ENCODE assay signal across 9 mouse cellular contexts in genomic region chr19:36883119-36883518, GRCm38 (mm10). TPM values are rescaled to one million over a fixed set of nuclear protein-coding genes. Genes with fewer than 3 reads are reported as not detected.
DNase-seq lines count a peak whose midpoint lies in the region; ATAC-seq and TF ChIP-seq lines count a peak whose summit lies in the region.
"Had no signal": no experiment of that assay in that cellular context is flagged by ENCODE, and none has a peak within 500 bp of the region (broad histone marks: within the 10 kb centered on the region; RNA-seq: fewer than 3 reads in every experiment).

No protein-coding gene starts in this region.

- ATAC-seq in heart, postnatal 0 days (ENCODE audit: insufficient read depth, low read depth), result no peak
- no peak for ATAC-seq in neural tube, embryonic 11.5 days (ENCODE audit: insufficient read depth, low FRiP score, low TSS enrichment)
- ATAC-seq in neural tube, embryonic 15.5 days (ENCODE audit: low FRiP score), result no peak
- no peak for ATAC-seq in megakaryocyte, adult 5-6 weeks (ENCODE audit: poor library complexity, severe bottlenecking)

- H3K27me3 ChIP-seq in heart, postnatal 0 days (ENCODE audit: control insufficient read depth, insufficient read depth, low read length), result no peaks in the 10 kb centered on the region
- H3K27me3 ChIP-seq in neural tube, embryonic 11.5 days (ENCODE audit: control insufficient read depth, insufficient read depth, low read length), result no peaks in the 10 kb centered on the region
- no peaks in the 10 kb centered on the region for H3K27me3 ChIP-seq in neural tube, embryonic 15.5 days (replicated peaks)
- H3K27me3 ChIP-seq: embryonic facial prominence, embryonic 12.5 days had no signal

- WGBS in heart, postnatal 0 days, result 87% methylated on average over 6 of the region's 6 CpGs
- 82% methylated on average over 6 of the region's 6 CpGs for WGBS in neural tube, embryonic 11.5 days
- WGBS in neural tube, embryonic 15.5 days, result 79% methylated on average over 6 of the region's 6 CpGs

- no peak overlapping the region for H3K9ac ChIP-seq in heart, postnatal 0 days (replicated peaks; ENCODE audit: low read depth, low read length)
- H3K9ac ChIP-seq in neural tube, embryonic 11.5 days (ENCODE audit: low read length), result no peak overlapping the region
- H3K9ac ChIP-seq in neural tube, embryonic 15.5 days (replicated peaks), result no peak overlapping the region
- H3K9ac ChIP-seq: embryonic facial prominence, embryonic 12.5 days had no signal

- H3K9me3 ChIP-seq in heart, postnatal 0 days (replicated peaks; ENCODE audit: control insufficient read depth, low read length), result no peaks in the 10 kb centered on the region
- no peaks in the 10 kb centered on the region for H3K9me3 ChIP-seq in neural tube, embryonic 11.5 days (ENCODE audit: control insufficient read depth, low read length)
- no peaks in the 10 kb centered on the region for H3K9me3 ChIP-seq in neural tube, embryonic 15.5 days (replicated peaks)
- H3K9me3 ChIP-seq: embryonic facial prominence, embryonic 12.5 days had no signal

- no peak overlapping the region for H3K4me2 ChIP-seq in heart, postnatal 0 days (ENCODE audit: low read depth, low read length)
- no peak overlapping the region for H3K4me2 ChIP-seq in neural tube, embryonic 11.5 days (ENCODE audit: low read depth)
- no peak overlapping the region for H3K4me2 ChIP-seq in neural tube, embryonic 15.5 days
- H3K4me2 ChIP-seq: embryonic facial prominence, embryonic 12.5 days had no signal

- H3K27ac ChIP-seq in heart, postnatal 0 days (ENCODE audit: low read depth), result no peak overlapping the region
- H3K27ac ChIP-seq in neural tube, embryonic 11.5 days (ENCODE audit: low read depth, low read length), result no peak overlapping the region
- no peak overlapping the region for H3K27ac ChIP-seq in neural tube, embryonic 15.5 days (replicated peaks)
- H3K27ac ChIP-seq: embryonic facial prominence, embryonic 12.5 days had no signal

- peak; percentile 12; the same call in 1 of the 2 replicates for TF ChIP-seq CTCF in heart, postnatal 0 days (IDR thresholded peaks at IDR 0.05; ENCODE audit: low read depth)

- peaks cover 6% of the 10 kb centered on the region; the same call in 1 of the 2 replicates for H3K4me1 ChIP-seq in heart, postnatal 0 days (ENCODE audit: control insufficient read depth, insufficient read depth)
- H3K4me1 ChIP-seq in neural tube, embryonic 11.5 days (ENCODE audit: control insufficient read depth, insufficient read depth, low read length), result no peaks in the 10 kb centered on the region
- no peaks in the 10 kb centered on the region for H3K4me1 ChIP-seq in neural tube, embryonic 15.5 days
- H3K4me1 ChIP-seq: embryonic facial prominence, embryonic 12.5 days had no signal

- TF ChIP-seq EP300 in heart, postnatal 0 days (IDR thresholded peaks at IDR 0.05; ENCODE audit: low read depth), result no peak

- no peak overlapping the region for H3K4me3 ChIP-seq in heart, postnatal 0 days (ENCODE audit: low read depth, low read length)
- H3K4me3 ChIP-seq in neural tube, embryonic 11.5 days (ENCODE audit: low read depth, low read length), result no peak overlapping the region
- no peak overlapping the region for H3K4me3 ChIP-seq in neural tube, embryonic 15.5 days (replicated peaks)
- H3K4me3 ChIP-seq: embryonic facial prominence, embryonic 12.5 days had no signal

- H3K36me3 ChIP-seq in heart, postnatal 0 days (replicated peaks; ENCODE audit: control insufficient read depth, insufficient read depth, low read length), result peaks cover 90% of the 10 kb centered on the region
- H3K36me3 ChIP-seq in neural tube, embryonic 11.5 days (ENCODE audit: control insufficient read depth, insufficient read depth, low read length), result peaks cover 22% of the 10 kb centered on the region
- peaks cover 79% of the 10 kb centered on the region for H3K36me3 ChIP-seq in neural tube, embryonic 15.5 days

- intact Hi-C loops in heart, postnatal 25 days (cut with DNase I), result loop anchor here (5.0 to 10.0 kb wide), 2 partner anchors 39 to 102 kb away; no protein-coding TSS in a partner anchor

- DNase-seq in heart, postnatal 0 days (ENCODE audit: low spot score), result no peak
- no peak for DNase-seq in heart, postnatal 25 days (ENCODE audit: low spot score)
- peak; percentile 57 for DNase-seq in neural tube, embryonic 11.5 days (ENCODE audit: low spot score)
- DNase-seq in adipocyte (ENCODE audit: low spot score), result peak; percentile 33
- peak; percentile 43 for DNase-seq in lung, postnatal 10 days
- DNase-seq in frontal cortex, postnatal 14 days (ENCODE audit: low spot score in 2 of 2), result no peak

RNA-seq across cellular contexts. Expression of gene Fgfbp3, which starts 36.3 kb away (rescaled TPM):
- total RNA-seq in heart, postnatal 0 days (2014; rRNA removed; ENCODE audit: low replicate concordance), result 3.9 and 4.6 TPM in 2 replicates
- polyA plus RNA-seq in heart, postnatal 0 days (2015; fragmentation: Nextera tagmentation; extraction: Ambion mirVana), result 5.8 and 6.0 TPM in 2 replicates
- total RNA-seq in heart, postnatal 25 days (2021), result 1 to 10 TPM; 1.7 to 2.3 TPM
- polyA plus RNA-seq in neural tube, embryonic 11.5 days (2014; fragmentation: Nextera tagmentation; extraction: Ambion mirVana), result 60.8 and 65.0 TPM in 2 replicates
- 70.8 and 91.9 TPM in 2 replicates for polyA plus RNA-seq in neural tube, embryonic 15.5 days (2015; fragmentation: Nextera tagmentation; extraction: Ambion mirVana)
- total RNA-seq in megakaryocyte, adult 5-6 weeks (2015), result 0.42 and 0.84 TPM in 2 replicates
- total RNA-seq in megakaryocyte, adult 5-6 weeks (2017), result 0.24 and 0.81 TPM in 2 replicates

RNA-seq across cellular contexts. Expression of gene Btaf1, which starts 42.8 kb away (rescaled TPM):
- 12.0 and 12.6 TPM in 2 replicates for total RNA-seq in heart, postnatal 0 days (2014; rRNA removed; ENCODE audit: low replicate concordance)
- 2.9 and 3.0 TPM in 2 replicates for polyA plus RNA-seq in heart, postnatal 0 days (2015; fragmentation: Nextera tagmentation; extraction: Ambion mirVana)
- total RNA-seq in heart, postnatal 25 days (2021), result 10 to 100 TPM; 11.2 to 11.8 TPM
- polyA plus RNA-seq in neural tube, embryonic 11.5 days (2014; fragmentation: Nextera tagmentation; extraction: Ambion mirVana), result 21.9 and 22.2 TPM in 2 replicates
- polyA plus RNA-seq in neural tube, embryonic 15.5 days (2015; fragmentation: Nextera tagmentation; extraction: Ambion mirVana), result 7.6 and 8.1 TPM in 2 replicates
- total RNA-seq in megakaryocyte, adult 5-6 weeks (2015), result 24.3 and 30.8 TPM in 2 replicates
- total RNA-seq in megakaryocyte, adult 5-6 weeks (2017), result 44.2 and 50.4 TPM in 2 replicates

RNA-seq across cellular contexts. Expression of gene Tnks2, which starts 49.1 kb away (rescaled TPM):
- 84.8 and 127 TPM in 2 replicates for total RNA-seq in heart, postnatal 0 days (2014; rRNA removed; ENCODE audit: low replicate concordance)
- 17.1 and 19.8 TPM in 2 replicates for polyA plus RNA-seq in heart, postnatal 0 days (2015; fragmentation: Nextera tagmentation; extraction: Ambion mirVana)
- 10 to 100 TPM; 73.8 to 79.6 TPM for total RNA-seq in heart, postnatal 25 days (2021)
- polyA plus RNA-seq in neural tube, embryonic 11.5 days (2014; fragmentation: Nextera tagmentation; extraction: Ambion mirVana), result 92.6 and 97.0 TPM in 2 replicates
- polyA plus RNA-seq in neural tube, embryonic 15.5 days (2015; fragmentation: Nextera tagmentation; extraction: Ambion mirVana), result 36.5 and 36.6 TPM in 2 replicates
- total RNA-seq in megakaryocyte, adult 5-6 weeks (2015), result 57.7 and 60.9 TPM in 2 replicates
- 78.5 and 88.0 TPM in 2 replicates for total RNA-seq in megakaryocyte, adult 5-6 weeks (2017)

Comparison
In these comparisons a context has a peak if more than half of its experiments do, and no peak if none do; other contexts are left out.
1. DNase-seq: peak in neural tube, embryonic 11.5 days (single experiment), adipocyte (single experiment) and lung, postnatal 10 days (single experiment); none in heart, postnatal 0 days (single experiment), heart, postnatal 25 days (single experiment) and frontal cortex, postnatal 14 days (0 of 2).